Mouse (Mus musculus) CD4-positive, CD25-positive, alpha-beta regulatory T cell (primary cell): ENCODE measurements around the gene Chd1. TPM values are rescaled to one million over a fixed set of nuclear protein-coding genes. Genes with fewer than 3 reads are reported as not detected.

ENCODE experiments used
- polyA plus RNA-seq: library from polyadenylated mRNA; unstranded; fragments of 100-300 nt; shearing (Covaris generic); gene quantifications from one replicate; pipeline ENCODE4 v1.2.1, GENCODE M21; 2017

Chd1 gene
- 98.9 TPM for polyA plus RNA-seq

GRCm38 (mm10) chr17:15704475-15705300 is at the start of gene Chd1:
Gene Chd1, plus strand, starts transcription at chr17:15704967.

Other genes with a start within 250 kb of the Chd1 start
- gene Psmb1, start 205.2 kb upstream of the Chd1 start, polyA plus RNA-seq = 249 TPM
- gene Tbp, start 205.1 kb upstream of the Chd1 start, polyA plus RNA-seq = 52.9 TPM
- 113 TPM for gene Pdcd2, start 177.7 kb upstream of the Chd1 start, polyA plus RNA-seq
- 7.1 TPM for gene Prdm9, start 140.6 kb upstream of the Chd1 start, polyA plus RNA-seq
- gene Rgmb, start 126.1 kb downstream of the Chd1 start, polyA plus RNA-seq = 6.1 TPM